Mouse (Mus musculus) hindbrain, postnatal 0 days (tissue): ENCODE results near the gene Csf2. TPM values are rescaled to one million over a fixed set of nuclear protein-coding genes. Genes with fewer than 3 reads are reported as not detected.

ENCODE experiments used
- ATAC-seq: fragments of 200-750 bp; cut with Nextera tagmentation; 2 replicates; pipeline ENCODE4 v1.8.0; 2017; ENCODE audit warnings: mild to moderate bottlenecking, moderate TSS enrichment, moderate library complexity
- DNase-seq: peaks from one replicate; pipeline ENCODE4 v3.0.0-alpha.2; 2015; ENCODE audit warnings: low spot score
- H3K27ac ChIP-seq: fragments of 300-500 bp; sonication (generic); 2 replicates; pipeline ENCODE4 v1.5.1; 2014; ENCODE audit warnings: mild to moderate bottlenecking
- H3K27me3 ChIP-seq: fragments of 300-500 bp; sonication (generic); 2 replicates; pipeline ENCODE4 v1.6.1; 2014; ENCODE audit warnings: low read length, mixed read lengths; ENCODE audit not compliant: insufficient read depth
- H3K36me3 ChIP-seq: fragments of 300-500 bp; sonication (generic); 2 replicates; pipeline ENCODE4 v1.6.1; 2014; ENCODE audit warnings: low read length, mixed read lengths; ENCODE audit not compliant: insufficient read depth
- H3K4me1 ChIP-seq: fragments of 300-500 bp; sonication (generic); 2 replicates; pipeline ENCODE4 v1.6.1; 2014; ENCODE audit warnings: antibody characterized with exemption, low read length, mixed read lengths; ENCODE audit not compliant: insufficient read depth
- H3K4me2 ChIP-seq: fragments of 300-500 bp; sonication (generic); 2 replicates; pipeline ENCODE4 v1.6.1; 2014; ENCODE audit warnings: low read depth, mild to moderate bottlenecking, low read length, moderate library complexity, mixed read lengths
- H3K4me3 ChIP-seq: fragments of 300-500 bp; sonication (generic); 2 replicates; pipeline ENCODE4 v1.5.1; 2014; ENCODE audit warnings: low read length
- H3K9ac ChIP-seq: fragments of 300-500 bp; sonication (generic); replicated peaks from 2 replicates; pipeline ENCODE4 v1.6.1; 2014; ENCODE audit warnings: mild to moderate bottlenecking, low read length, moderate library complexity, mixed read lengths
- H3K9me3 ChIP-seq: fragments of 300-500 bp; sonication (generic); 2 replicates; pipeline ENCODE4 v1.6.1; 2016; ENCODE audit warnings: low read length, mixed read lengths
- CTCF ChIP-seq: IDR thresholded peaks from 2 replicates; pipeline ENCODE4 v1.5.1; 2016; ENCODE audit warnings: antibody characterized with exemption, control low read depth, low read depth
- WGBS: fragments of 180-500 bp; shearing (Covaris S2); extraction: QIAGEN DNeasy Blood & Tissue Kit; methylation state at CpG from one replicate; pipeline ENCODE4 v1.1.7; 2014; 5-methylcytosine and 5-hydroxymethylcytosine counted together
- polyA plus RNA-seq: library from polyadenylated mRNA; unstranded; fragments of >200 nt; fragmentation: Nextera tagmentation; extraction: Ambion mirVana; gene quantifications from 2 replicates; pipeline ENCODE4 v1.2.1, GENCODE M21; 2015
- total RNA-seq: library from RNA; depleted of rRNA; stranded (reverse); fragments of >200 nt; gene quantifications from 2 replicates; pipeline ENCODE4 v1.2.3, GENCODE M21; 2014; rRNA removed

Gene Csf2
- total and polyA plus RNA-seq, 2 experiments from 2014 or later = not detected

GRCm38 (mm10) chr11:54203162-54203561 lies 46.3 kb downstream of the Csf2 start:
- Histone ChIP-seq H3K4me1 (no peaks in the 10 kb centered on the region), H3K27ac (no peak overlapping the region), H3K4me3 (no peak overlapping the region), H3K27me3 (no peaks in the 10 kb centered on the region), H3K4me2 (no peak overlapping the region), H3K9me3 (no peaks in the 10 kb centered on the region), H3K36me3 (no peaks in the 10 kb centered on the region), H3K9ac (no peak overlapping the region)
- WGBS = 95% methylated on average over 2 of the region's 2 CpGs
- ATAC-seq (no peak), DNase-seq (peak; percentile 16)
- TF ChIP-seq CTCF = peak; percentile 40

DNA sequence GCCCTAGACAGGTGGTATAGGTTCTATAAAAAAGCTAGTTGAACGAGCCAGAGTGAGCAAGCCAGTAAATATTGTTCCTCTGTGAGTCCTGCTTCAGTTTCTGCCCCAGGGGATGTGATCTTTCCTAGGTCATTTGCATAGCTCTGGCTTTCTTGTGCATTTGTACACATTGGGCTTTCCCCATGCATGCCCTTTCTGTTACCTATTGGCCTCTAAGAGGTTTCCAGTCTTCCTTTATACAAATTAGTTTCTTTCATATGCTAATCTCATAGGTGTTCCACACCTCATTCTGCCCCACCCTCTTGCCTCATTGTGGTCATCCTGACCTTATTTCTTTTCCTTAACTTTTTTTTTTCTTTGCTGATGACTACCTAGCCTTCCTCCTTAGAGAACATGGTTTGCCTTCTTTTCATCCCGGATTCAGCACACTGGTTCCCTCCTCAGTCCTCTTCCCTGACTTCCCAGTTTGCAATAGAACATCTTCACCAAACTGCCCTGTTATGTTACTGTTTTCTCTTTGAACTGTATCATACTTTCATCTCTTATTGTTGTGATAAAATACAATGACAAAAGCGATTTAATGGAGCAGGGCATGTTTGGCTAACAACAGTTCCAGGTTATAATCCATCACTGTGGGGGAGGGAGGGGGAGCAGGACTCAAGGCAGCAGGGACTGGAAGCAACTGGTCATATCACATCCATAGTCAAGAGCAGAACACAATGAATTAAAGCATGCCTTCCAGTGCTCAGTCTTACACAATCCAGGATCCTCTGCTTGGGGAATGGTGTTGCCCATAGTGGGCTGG lies 47.4 kb downstream of the Csf2 start:
- ATAC-seq (no peak), DNase-seq (no peak)
- no peak overlapping the region for H3K4me2 ChIP-seq
- H3K36me3 ChIP-seq = no peaks in the 10 kb centered on the region
- H3K9me3 ChIP-seq = no peaks in the 10 kb centered on the region
- WGBS = 74% methylated on average over 3 of the region's 3 CpGs
- H3K4me3 ChIP-seq = no peak overlapping the region
- no peak overlapping the region for H3K27ac ChIP-seq
- no peak overlapping the region for H3K9ac ChIP-seq
- no peaks in the 10 kb centered on the region for H3K27me3 ChIP-seq
- no peaks in the 10 kb centered on the region for H3K4me1 ChIP-seq
- no peak for TF ChIP-seq CTCF

GRCm38 (mm10) chr11:54201287-54201773 lies 48.1 kb downstream of the Csf2 start:
- H3K4me1 ChIP-seq = no peaks in the 10 kb centered on the region
- DNase-seq (no peak), ATAC-seq (no peak)
- no peak overlapping the region for H3K4me2 ChIP-seq
- no peak overlapping the region for H3K9ac ChIP-seq
- WGBS = 89% methylated on average over 5 of the region's 5 CpGs
- H3K4me3 ChIP-seq = no peak overlapping the region
- TF ChIP-seq CTCF = no peak
- no peaks in the 10 kb centered on the region for H3K27me3 ChIP-seq
- no peak overlapping the region for H3K27ac ChIP-seq
- H3K36me3 ChIP-seq = no peaks in the 10 kb centered on the region
- H3K9me3 ChIP-seq = no peaks in the 10 kb centered on the region

Other genes starting within 250 kb of the Csf2 start
- gene Slc22a4, start 221.6 kb downstream of the Csf2 start, total RNA-seq = 7.2 and 14.6 TPM in 2 replicates
- gene Slc22a4, start 221.6 kb downstream of the Csf2 start, polyA plus RNA-seq = 7.2 and 8.8 TPM in 2 replicates
- 46.1 and 51.1 TPM in 2 replicates for gene Pdlim4, start 180.7 kb downstream of the Csf2 start, total RNA-seq
- gene Pdlim4, start 180.7 kb downstream of the Csf2 start, polyA plus RNA-seq = 47.6 and 54.6 TPM in 2 replicates
- gene P4ha2, start 149.6 kb downstream of the Csf2 start, total RNA-seq = 6.5 and 9.7 TPM in 2 replicates
- 8.4 and 9.0 TPM in 2 replicates for gene P4ha2, start 149.6 kb downstream of the Csf2 start, polyA plus RNA-seq
- not detected in 2 replicates for gene Il3, start 17.6 kb upstream of the Csf2 start, total RNA-seq
- gene Il3, start 17.6 kb upstream of the Csf2 start, polyA plus RNA-seq = not detected in 2 replicates
- 74.4 and 76.9 TPM in 2 replicates for gene Acsl6, start 54.1 kb upstream of the Csf2 start, total RNA-seq
- 58.2 and 60.1 TPM in 2 replicates for gene Acsl6, start 54.1 kb upstream of the Csf2 start, polyA plus RNA-seq
- not detected in 2 replicates for gene Meikin, start 121.0 kb upstream of the Csf2 start, total RNA-seq
- not detected in 2 replicates for gene Meikin, start 121.0 kb upstream of the Csf2 start, polyA plus RNA-seq
- gene Fnip1, start 188.5 kb upstream of the Csf2 start, total RNA-seq = 14.7 and 18.2 TPM in 2 replicates
- 6.5 and 6.6 TPM in 2 replicates for gene Fnip1, start 188.5 kb upstream of the Csf2 start, polyA plus RNA-seq